Mouse (Mus musculus) E14TG2a.4 (cell line): ENCODE results near the gene Evi2.

Experiments
- CTCF ChIP-seq: conservative IDR thresholded peaks from 2 replicates; pipeline ENCODE4 v1.5.1; 2014; ENCODE audit warnings: low read length
- POU5F1 ChIP-seq: IDR thresholded peaks from 2 replicates; pipeline ENCODE4 v1.6.1; 2014; ENCODE audit warnings: low read length, borderline replicate concordance

GRCm38 (mm10) chr11:79536293-79536692, 5.9 kb upstream of the Evi2 start:
- TF ChIP-seq POU5F1: no peak
- no peak for TF ChIP-seq CTCF
